Mouse (Mus musculus) gastrocnemius, postnatal 14 days (tissue): ENCODE measurements around the gene Serhl. TPM values are rescaled to one million over a fixed set of nuclear protein-coding genes. Genes with fewer than 3 reads are reported as not detected.
A peak's percentile ranks its signal among the peaks of the same experiment; 100 is the strongest.
"Not testable (repeated sequence)": the region's sequence is repeated elsewhere in the genome, so short reads cannot be mapped to it uniquely, and the experiment has no call there.

Experiments used
- DNase-seq: peaks from one replicate; pipeline ENCODE4 v3.0.0; 2021; ENCODE audit warnings: mixed read lengths
- intact Hi-C: fragments of 180-260 bp; cut with DNase I; formaldehyde crosslinking; loops from one replicate; pipeline ENCODE4 v1.15.1; 2025; ENCODE audit warnings: low total_unique reads
- total RNA-seq, 2 experiments: library from RNA; stranded (reverse); gene quantifications; 2 replicates each; pipeline ENCODE4 v1.2.3; 2021

The Serhl gene
- total RNA-seq, 2 experiments from 2014 or later: 31.9 to 32.5 TPM

GRCm38 (mm10) chr15:83118360-83118759, 29.1 kb downstream of the Serhl start:
- DNase-seq: no peak
- intact Hi-C loops: no loop called here

- intact Hi-C loops: no loop called here
- peak; percentile 38 for DNase-seq
Measured at GRCm38 (mm10) chr15:83121709-83122565, 32.6 kb downstream of the Serhl start.

GRCm38 (mm10) chr15:83122566-83123145, 33.4 kb downstream of the Serhl start, which contains the start of gene Rrp7a:
TSS of gene Rrp7a (minus strand) at chr15:83122801.
- intact Hi-C loops: no loop called here
- peak; percentile 93 for DNase-seq

GRCm38 (mm10) chr15:83124625-83125024, 35.3 kb downstream of the Serhl start:
- intact Hi-C loops: no loop called here
- no peak for DNase-seq

- intact Hi-C loops: no loop called here
- DNase-seq: no peak
Measured at GRCm38 (mm10) chr15:83126582-83126981, 37.3 kb downstream of the Serhl start.

- intact Hi-C loops: not testable (repeated sequence)
- peak; percentile 22 for DNase-seq
Measured at GRCm38 (mm10) chr15:83127037-83127436, 37.7 kb downstream of the Serhl start.

- intact Hi-C loops: no loop called here
- DNase-seq: no peak
Measured at GRCm38 (mm10) chr15:83129530-83130231, 40.4 kb downstream of the Serhl start.

GRCm38 (mm10) chr15:83134671-83135070, 45.4 kb downstream of the Serhl start:
- no peak for DNase-seq
- intact Hi-C loops: no loop called here

GRCm38 (mm10) chr15:83135654-83136053, 46.3 kb downstream of the Serhl start:
- DNase-seq: no peak
- intact Hi-C loops: no loop called here

GRCm38 (mm10) chr15:83142861-83143260, 53.6 kb downstream of the Serhl start:
- intact Hi-C loops: no loop called here

GRCm38 (mm10) chr15:83145541-83145940, 56.2 kb downstream of the Serhl start:
- intact Hi-C loops: no loop called here
- DNase-seq: no peak

More at GRCm38 (mm10) chr15:83142861-83143260, 53.6 kb downstream of the Serhl start:
- no peak for DNase-seq

GRCm38 (mm10) chr15:83148395-83148794, 59.1 kb downstream of the Serhl start:
- intact Hi-C loops: no loop called here
- no peak for DNase-seq

- intact Hi-C loops: no loop called here
- peak; percentile 81 for DNase-seq
Measured at GRCm38 (mm10) chr15:83148801-83149195, 59.5 kb downstream of the Serhl start.

- intact Hi-C loops: no loop called here
- DNase-seq: peak; percentile 97
Measured at GRCm38 (mm10) chr15:83149196-83150072, 60.1 kb downstream of the Serhl start, which contains the start of gene Poldip3. TSS of gene Poldip3 (minus strand) at chr15:83149384.

GRCm38 (mm10) chr15:83150073-83150442, 60.8 kb downstream of the Serhl start:
- intact Hi-C loops: no loop called here
- no peak for DNase-seq

GRCm38 (mm10) chr15:83150694-83151093, 61.4 kb downstream of the Serhl start:
- no peak for DNase-seq
- intact Hi-C loops: no loop called here

GRCm38 (mm10) chr15:83154309-83154708, 65.0 kb downstream of the Serhl start:
- intact Hi-C loops: no loop called here
- no peak for DNase-seq

- intact Hi-C loops: loop anchor here (5.0 kb wide), 1 partner anchor 51 kb away; no protein-coding TSS in a partner anchor
Measured at GRCm38 (mm10) chr15:83155672-83156419, 66.5 kb downstream of the Serhl start.

More at GRCm38 (mm10) chr15:83155672-83156419, 66.5 kb downstream of the Serhl start:
- no peak for DNase-seq
